Comparison of ENCODE assay signal across 19 mouse cellular contexts in the genomic region with DNA sequence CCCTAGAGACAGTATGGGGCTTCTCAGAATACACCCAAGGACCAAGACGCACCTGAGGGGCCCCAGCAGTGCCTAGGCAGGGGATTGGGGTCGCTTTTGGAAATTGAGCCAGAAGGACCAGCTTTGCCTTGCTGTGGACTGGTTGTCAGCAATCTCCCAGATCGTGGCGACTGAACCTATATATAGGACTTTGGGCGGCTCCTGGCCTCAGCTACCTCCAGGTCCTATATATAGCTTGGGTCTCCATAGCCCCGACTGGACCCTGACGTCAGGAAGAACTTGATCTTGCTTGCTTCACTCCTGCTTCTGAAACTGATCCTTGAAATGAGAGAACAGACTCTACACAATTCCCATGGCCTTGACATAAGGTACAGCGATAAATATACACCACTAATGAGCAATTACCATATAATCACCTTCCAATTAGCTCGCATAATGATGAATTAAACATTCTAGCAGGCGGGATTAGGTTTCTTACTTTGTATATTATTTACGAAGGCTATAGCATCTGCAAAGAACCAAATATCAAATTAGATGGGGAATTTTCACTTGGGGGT. TPM values are rescaled to one million over a fixed set of nuclear protein-coding genes. Genes with fewer than 3 reads are reported as not detected.
DNase-seq lines count a peak whose midpoint lies in the region; ATAC-seq and TF ChIP-seq lines count a peak whose summit lies in the region.
"Had no signal": no experiment of that assay in that cellular context is flagged by ENCODE, and none has a peak within 500 bp of the region (broad histone marks: within the 10 kb centered on the region; RNA-seq: fewer than 3 reads in every experiment).

No protein-coding gene starts in this region.

- ATAC-seq in heart, embryonic 11.5 days (replicated peaks; ENCODE audit: insufficient number of reproducible peaks, low FRiP score, low TSS enrichment) = no peak
- no peak for ATAC-seq in midbrain, embryonic 11.5 days (ENCODE audit: low FRiP score)
- ATAC-seq in midbrain, postnatal 0 days (ENCODE audit: low FRiP score) = no peak
- ATAC-seq in embryonic facial prominence, embryonic 15.5 days (ENCODE audit: insufficient number of reproducible peaks, low FRiP score, low TSS enrichment, low read depth) = peak; percentile 26
- ATAC-seq in midbrain, embryonic 14.5 days (ENCODE audit: low FRiP score, low TSS enrichment) = no peak
- ATAC-seq in frontal cortex, adult (ENCODE audit: low TSS enrichment) = no peak

- no peak for TF ChIP-seq EP300 in heart, adult 2 months (IDR thresholded peaks at IDR 0.05; ENCODE audit: insufficient read depth, low read depth, low read length)

- DNase-seq in heart, adult 2 months = no peak
- peak; percentile 87 for DNase-seq in midbrain, embryonic 11.5 days (ENCODE audit: low spot score, missing footprints)
- no peak for DNase-seq in midbrain, postnatal 0 days (ENCODE audit: low spot score)
- peak; percentile 27 for DNase-seq in midbrain, embryonic 14.5 days
- DNase-seq in thymus, postnatal 14 days = no peak
- DNase-seq: adrenal gland, postnatal 25 days; cerebellum, postnatal 36 days; gastrocnemius, postnatal 14 days; left cerebral cortex, postnatal 4 days; lung, postnatal 10 days; right cerebral cortex, adult 18-20 months had no signal

- peaks cover 3% of the 10 kb centered on the region; the same call in 1 of the 2 replicates for H3K4me1 ChIP-seq in heart, embryonic 11.5 days (ENCODE audit: control insufficient read depth, insufficient read depth, low read length)
- no peaks in the 10 kb centered on the region for H3K4me1 ChIP-seq in heart, adult 2 months (ENCODE audit: control insufficient read depth, insufficient read depth, low read length)
- H3K4me1 ChIP-seq in midbrain, embryonic 11.5 days (ENCODE audit: control insufficient read depth, insufficient read depth, low read length) = peaks cover 39% of the 10 kb centered on the region
- peaks cover 10% of the 10 kb centered on the region; the same call in 1 of the 2 replicates for H3K4me1 ChIP-seq in midbrain, postnatal 0 days (ENCODE audit: insufficient read depth, low read length)
- peaks cover 37% of the 10 kb centered on the region for H3K4me1 ChIP-seq in embryonic facial prominence, embryonic 15.5 days
- peaks cover 22% of the 10 kb centered on the region for H3K4me1 ChIP-seq in midbrain, embryonic 14.5 days (ENCODE audit: control insufficient read depth, insufficient read depth, low read length)

- H3K4me2 ChIP-seq in heart, embryonic 11.5 days = 0 out of 2 replicates have a peak overlapping the region, but pooled peaks have one; percentile 11
- H3K4me2 ChIP-seq in midbrain, embryonic 11.5 days = no peak overlapping the region
- no peak overlapping the region for H3K4me2 ChIP-seq in midbrain, postnatal 0 days (ENCODE audit: low read depth, low read length, poor library complexity, severe bottlenecking)
- H3K4me2 ChIP-seq in embryonic facial prominence, embryonic 15.5 days (replicated peaks) = no peak overlapping the region
- no peak overlapping the region for H3K4me2 ChIP-seq in midbrain, embryonic 14.5 days (ENCODE audit: low read length)

- TF ChIP-seq CTCF in heart, adult 2 months (IDR thresholded peaks at IDR 0.05) = no peak
- TF ChIP-seq CTCF in midbrain, postnatal 0 days (IDR thresholded peaks at IDR 0.05) = no peak

- intact Hi-C loops in heart, adult 2 months (cut with DNase I) = no loop called here

- 12% methylated on average over 11 of the region's 11 CpGs for WGBS in heart, embryonic 11.5 days (ENCODE audit: insufficient replicate concordance)
- WGBS in heart, adult 2 months = 13% methylated on average over 11 of the region's 11 CpGs
- WGBS in midbrain, embryonic 11.5 days = 13% methylated on average over 11 of the region's 11 CpGs
- WGBS in midbrain, postnatal 0 days = 15% methylated on average over 11 of the region's 11 CpGs
- 25% methylated on average over 11 of the region's 11 CpGs for WGBS in embryonic facial prominence, embryonic 15.5 days
- 9% methylated on average over 11 of the region's 11 CpGs for WGBS in midbrain, embryonic 14.5 days

- TF ChIP-seq POLR2A in heart, adult 2 months (IDR thresholded peaks at IDR 0.05; ENCODE audit: insufficient read depth, low read depth, low read length) = no peak

- no peaks in the 10 kb centered on the region for H3K36me3 ChIP-seq in heart, embryonic 11.5 days (ENCODE audit: control insufficient read depth, insufficient read depth, low read length)
- no peaks in the 10 kb centered on the region for H3K36me3 ChIP-seq in heart, adult 2 months (ENCODE audit: control insufficient read depth, insufficient read depth, low read length)
- H3K36me3 ChIP-seq in midbrain, embryonic 11.5 days (ENCODE audit: control insufficient read depth, insufficient read depth, low read length) = no peaks in the 10 kb centered on the region
- no peaks in the 10 kb centered on the region for H3K36me3 ChIP-seq in midbrain, postnatal 0 days (ENCODE audit: insufficient read depth, low read length)
- no peaks in the 10 kb centered on the region for H3K36me3 ChIP-seq in embryonic facial prominence, embryonic 15.5 days
- no peaks in the 10 kb centered on the region for H3K36me3 ChIP-seq in midbrain, embryonic 14.5 days (ENCODE audit: control insufficient read depth, insufficient read depth, low read length)
- H3K36me3 ChIP-seq: G1E; intestine, embryonic 15.5 days; neural tube, embryonic 12.5 days had no signal

- H3K9ac ChIP-seq in heart, embryonic 11.5 days (ENCODE audit: low read depth, low read length) = no peak overlapping the region
- no peak overlapping the region for H3K9ac ChIP-seq in heart, adult 2 months (ENCODE audit: low read depth, low read length)
- no peak overlapping the region for H3K9ac ChIP-seq in midbrain, embryonic 11.5 days (ENCODE audit: low read length)
- H3K9ac ChIP-seq in midbrain, postnatal 0 days (replicated peaks; ENCODE audit: low read length, poor library complexity, severe bottlenecking) = no peak overlapping the region
- H3K9ac ChIP-seq in embryonic facial prominence, embryonic 15.5 days = no peak overlapping the region
- no peak overlapping the region for H3K9ac ChIP-seq in midbrain, embryonic 14.5 days (replicated peaks; ENCODE audit: low read length)
- H3K9ac ChIP-seq: intestine, embryonic 15.5 days; liver, embryonic 14.5 days; neural tube, embryonic 12.5 days had no signal

- H3K79me2 ChIP-seq in heart, adult 2 months (replicated peaks; ENCODE audit: control insufficient read depth, insufficient read depth, low read length) = no peaks in the 10 kb centered on the region

- peaks cover 80% of the 10 kb centered on the region for H3K27me3 ChIP-seq in heart, embryonic 11.5 days (ENCODE audit: control insufficient read depth, insufficient read depth, low read length)
- peaks cover 21% of the 10 kb centered on the region for H3K27me3 ChIP-seq in heart, adult 2 months (ENCODE audit: control insufficient read depth, insufficient read depth, low read length)
- peaks cover 80% of the 10 kb centered on the region for H3K27me3 ChIP-seq in midbrain, embryonic 11.5 days (ENCODE audit: control insufficient read depth, insufficient read depth, low read length)
- peaks cover 60% of the 10 kb centered on the region for H3K27me3 ChIP-seq in midbrain, postnatal 0 days (ENCODE audit: insufficient read depth, low read length)
- peaks cover 80% of the 10 kb centered on the region for H3K27me3 ChIP-seq in embryonic facial prominence, embryonic 15.5 days
- H3K27me3 ChIP-seq in midbrain, embryonic 14.5 days (ENCODE audit: control insufficient read depth, insufficient read depth, low read length) = peaks cover 73% of the 10 kb centered on the region

- no peak overlapping the region for H3K27ac ChIP-seq in heart, embryonic 11.5 days (ENCODE audit: low read depth, low read length)
- H3K27ac ChIP-seq in heart, adult 2 months = no peak overlapping the region
- no peak overlapping the region for H3K27ac ChIP-seq in midbrain, embryonic 11.5 days (ENCODE audit: low read depth, low read length)
- no peak overlapping the region for H3K27ac ChIP-seq in midbrain, postnatal 0 days (ENCODE audit: low read depth, low read length)
- H3K27ac ChIP-seq in embryonic facial prominence, embryonic 15.5 days (replicated peaks) = no peak overlapping the region
- no peak overlapping the region for H3K27ac ChIP-seq in midbrain, embryonic 14.5 days (replicated peaks; ENCODE audit: low read depth, low read length)
- H3K27ac ChIP-seq: intestine, embryonic 15.5 days; liver, embryonic 14.5 days; neural tube, embryonic 12.5 days had no signal

- H3K9me3 ChIP-seq in heart, embryonic 11.5 days (replicated peaks; ENCODE audit: control insufficient read depth, low read length) = no peaks in the 10 kb centered on the region
- no peaks in the 10 kb centered on the region for H3K9me3 ChIP-seq in midbrain, embryonic 11.5 days (ENCODE audit: control insufficient read depth, low read length)
- no peaks in the 10 kb centered on the region for H3K9me3 ChIP-seq in midbrain, postnatal 0 days (ENCODE audit: low read length)
- no peaks in the 10 kb centered on the region for H3K9me3 ChIP-seq in embryonic facial prominence, embryonic 15.5 days (replicated peaks)
- H3K9me3 ChIP-seq in midbrain, embryonic 14.5 days (ENCODE audit: control insufficient read depth, low read length) = no peaks in the 10 kb centered on the region
- H3K9me3 ChIP-seq: G1E; intestine, embryonic 15.5 days; neural tube, embryonic 12.5 days had no signal

- no peak overlapping the region for H3K4me3 ChIP-seq in heart, embryonic 11.5 days (ENCODE audit: low read depth, low read length)
- no peak overlapping the region for H3K4me3 ChIP-seq in heart, adult 2 months
- no peak overlapping the region for H3K4me3 ChIP-seq in midbrain, embryonic 11.5 days (ENCODE audit: low read depth, low read length)
- no peak overlapping the region for H3K4me3 ChIP-seq in midbrain, postnatal 0 days (ENCODE audit: low read depth, low read length)
- H3K4me3 ChIP-seq in embryonic facial prominence, embryonic 15.5 days (replicated peaks) = no peak overlapping the region
- no peak overlapping the region for H3K4me3 ChIP-seq in midbrain, embryonic 14.5 days (replicated peaks; ENCODE audit: low read depth, low read length)

RNA-seq across cellular contexts. Expression of a gene that starts 12.0 kb away (rescaled TPM):
- 0.19 and 0.44 TPM in 2 replicates for polyA plus RNA-seq in heart, embryonic 11.5 days (2014; fragmentation: Nextera tagmentation; extraction: Ambion mirVana)
- total RNA-seq in heart, adult 2 months (2021) = not detected
- polyA plus RNA-seq in heart, adult 2 months (2012; rRNA removed) = not detected in 2 replicates
- polyA plus RNA-seq in midbrain, embryonic 11.5 days (2014; fragmentation: Nextera tagmentation; extraction: Ambion mirVana) = 12.1 and 12.2 TPM in 2 replicates
- 6.1 and 6.6 TPM in 2 replicates for total RNA-seq in midbrain, postnatal 0 days (2014; rRNA removed)
- 10.3 and 10.5 TPM in 2 replicates for polyA plus RNA-seq in midbrain, postnatal 0 days (2015; fragmentation: Nextera tagmentation; extraction: Ambion mirVana)
- polyA plus RNA-seq in embryonic facial prominence, embryonic 15.5 days (2015; fragmentation: Nextera tagmentation; extraction: Ambion mirVana) = 15.6 and 18.2 TPM in 2 replicates
- 18.5 and 19.1 TPM in 2 replicates for polyA plus RNA-seq in midbrain, embryonic 14.5 days (2014; fragmentation: Nextera tagmentation; extraction: Ambion mirVana)
- total RNA-seq: adrenal gland, postnatal 25 days had no signal
- polyA plus RNA-seq: G1E; heart, embryonic 16.5 days had no signal

Comparison
In these comparisons a context has a peak if more than half of its experiments do, and no peak if none do; other contexts are left out.
1. DNase-seq: peak in midbrain, embryonic 11.5 days (single experiment) and midbrain, embryonic 14.5 days (single experiment); none in heart, adult 2 months (0 of 2), midbrain, postnatal 0 days (single experiment) and thymus, postnatal 14 days (single experiment).